Mouse (Mus musculus) hindbrain, embryonic 14.5 days (tissue): Measurements from ENCODE around the gene Psmb3. TPM values are rescaled to one million over a fixed set of nuclear protein-coding genes. Genes with fewer than 3 reads are reported as not detected.
"Not testable (repeated sequence)": the region's sequence is repeated elsewhere in the genome, so short reads cannot be mapped to it uniquely, and the experiment has no call there.

Source experiments
- ATAC-seq: fragments of 200-750 bp; cut with Nextera tagmentation; 2 replicates; pipeline ENCODE4 v1.8.0; 2017; ENCODE audit warnings: moderate number of reproducible peaks, mild to moderate bottlenecking, moderate TSS enrichment, moderate library complexity; ENCODE audit not compliant: low FRiP score
- DNase-seq: peaks from one replicate; pipeline ENCODE4 v3.0.0-alpha.2; 2015; ENCODE audit warnings: low spot score
- H3K27ac ChIP-seq: fragments of 300-500 bp; sonication (generic); 2 replicates; pipeline ENCODE4 v1.5.1; 2014; ENCODE audit warnings: mild to moderate bottlenecking, moderate library complexity
- H3K27me3 ChIP-seq: fragments of 300-500 bp; sonication (generic); 2 replicates; pipeline ENCODE4 v1.6.1; 2014; ENCODE audit warnings: mild to moderate bottlenecking, low read length, mixed read lengths; ENCODE audit not compliant: control insufficient read depth, insufficient read depth
- H3K36me3 ChIP-seq: fragments of 300-500 bp; sonication (generic); replicated peaks from 2 replicates; pipeline ENCODE4 v1.6.1; 2014; ENCODE audit not compliant: control insufficient read depth, insufficient read depth
- H3K4me1 ChIP-seq: fragments of 300-500 bp; sonication (generic); replicated peaks from 2 replicates; pipeline ENCODE4 v1.6.1; 2014; ENCODE audit warnings: antibody characterized with exemption, low read length, mixed read lengths; ENCODE audit not compliant: control insufficient read depth, insufficient read depth
- H3K4me2 ChIP-seq: fragments of 300-500 bp; sonication (generic); replicated peaks from 2 replicates; pipeline ENCODE4 v1.6.1; 2014; ENCODE audit warnings: mild to moderate bottlenecking, moderate library complexity
- H3K4me3 ChIP-seq: fragments of 300-500 bp; sonication (generic); replicated peaks from 2 replicates; pipeline ENCODE4 v1.5.1; 2014; ENCODE audit warnings: mild to moderate bottlenecking, low read length
- H3K9ac ChIP-seq: fragments of 300-500 bp; sonication (generic); 2 replicates; pipeline ENCODE4 v1.6.1; 2014
- H3K9me3 ChIP-seq: fragments of 300-500 bp; sonication (generic); 2 replicates; pipeline ENCODE4 v1.6.1; 2016; ENCODE audit warnings: low read length; ENCODE audit not compliant: control insufficient read depth
- WGBS: fragments of 180-500 bp; shearing (Covaris S2); extraction: QIAGEN DNeasy Blood & Tissue Kit; methylation state at CpG from one replicate; pipeline ENCODE4 v1.1.7; 2014; 5-methylcytosine and 5-hydroxymethylcytosine counted together
- polyA plus RNA-seq: library from polyadenylated mRNA; unstranded; fragments of >200 nt; fragmentation: Nextera tagmentation; extraction: Ambion mirVana; gene quantifications from 2 replicates; pipeline ENCODE4 v1.2.1, GENCODE M21; 2014

The Psmb3 gene
- polyA plus RNA-seq, 1 experiment from 2014 or later = 489 TPM

DNA sequence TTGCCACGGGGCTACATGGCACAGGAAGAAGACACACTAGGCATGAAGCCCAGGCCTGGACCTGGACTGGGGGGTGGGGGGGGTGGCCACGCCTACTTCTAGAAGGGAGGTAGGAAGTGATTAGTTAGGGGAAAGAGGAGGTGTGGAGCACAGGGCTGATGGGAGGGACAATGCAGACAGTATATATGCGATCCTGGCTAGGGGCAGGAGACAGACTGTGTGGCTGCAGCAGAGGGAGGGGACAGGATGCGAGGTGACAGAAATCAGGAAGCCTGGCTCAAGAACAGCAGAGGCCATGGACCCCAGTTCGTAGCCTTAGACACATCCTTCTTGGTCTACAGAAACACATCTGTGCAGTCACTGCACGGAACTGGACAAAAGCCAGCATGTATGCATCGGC is 20.5 kb downstream of the Psmb3 start:
- Histone ChIP-seq H3K4me3 (no peak overlapping the region), H3K36me3 (peaks cover 98% of the 10 kb centered on the region), H3K27ac (no peak overlapping the region), H3K9me3 (no peaks in the 10 kb centered on the region), H3K4me1 (no peaks in the 10 kb centered on the region), H3K9ac (no peak overlapping the region), H3K27me3 (no peaks in the 10 kb centered on the region), H3K4me2 (no peak overlapping the region)
- no peak for ATAC-seq
- no peak for DNase-seq
- 89% methylated on average over 7 of the region's 7 CpGs for WGBS

DNA sequence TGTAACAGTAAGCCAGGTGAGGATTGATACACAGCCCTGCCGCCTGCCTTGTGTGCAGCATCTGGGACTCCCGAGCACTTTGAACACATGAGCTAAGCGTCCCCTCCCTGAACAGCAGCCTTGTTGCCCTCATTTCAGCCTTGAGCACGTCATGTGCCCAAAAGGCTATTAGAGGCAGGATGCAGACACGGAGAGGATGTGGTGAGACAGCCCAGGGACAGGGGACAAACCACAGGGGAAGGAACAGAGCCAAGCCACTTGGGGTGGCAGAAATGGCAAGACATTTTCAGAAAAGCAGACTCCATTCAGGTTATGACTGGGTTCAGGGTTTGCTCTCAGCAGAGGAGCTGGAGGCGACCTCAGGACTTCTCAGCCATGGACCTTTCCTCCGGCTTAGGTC is 25.1 kb downstream of the Psmb3 start:
- ATAC-seq = no peak

DNA sequence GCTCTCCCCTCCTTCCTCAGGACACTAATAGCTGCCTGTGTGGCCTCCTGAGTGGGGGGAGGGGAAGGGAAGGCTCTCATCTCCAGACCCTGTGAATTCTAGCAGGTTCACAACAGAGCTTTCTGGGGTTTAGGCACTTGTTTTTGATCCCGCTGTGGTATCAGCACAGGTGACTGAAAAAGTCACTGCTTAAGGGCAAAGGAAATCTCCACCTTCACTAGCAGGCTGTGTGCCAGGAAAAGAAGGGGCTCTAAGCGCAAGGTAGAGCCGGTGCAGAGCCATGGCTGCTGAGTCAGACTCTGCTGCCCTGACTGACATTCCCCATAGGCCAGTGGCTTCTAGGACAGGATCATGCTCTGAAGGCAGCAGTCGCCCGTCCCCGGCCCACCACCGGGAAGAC is 25.5 kb downstream of the Psmb3 start:
- no peak for DNase-seq
- Histone ChIP-seq H3K9ac (no peak overlapping the region), H3K27me3 (no peaks in the 10 kb centered on the region), H3K4me3 (no peak overlapping the region), H3K4me1 (no peaks in the 10 kb centered on the region), H3K9me3 (no peaks in the 10 kb centered on the region), H3K27ac (no peak overlapping the region), H3K36me3 (peaks cover 82% of the 10 kb centered on the region), H3K4me2 (no peak overlapping the region)
- WGBS = 94% methylated on average over 7 of the region's 7 CpGs
- ATAC-seq = no peak

More for the DNA sequence above, 25.1 kb downstream of the Psmb3 start:
- Histone ChIP-seq H3K36me3 (peaks cover 86% of the 10 kb centered on the region), H3K4me3 (no peak overlapping the region), H3K27ac (no peak overlapping the region), H3K27me3 (no peaks in the 10 kb centered on the region), H3K9me3 (no peaks in the 10 kb centered on the region), H3K4me2 (no peak overlapping the region), H3K4me1 (no peaks in the 10 kb centered on the region), H3K9ac (no peak overlapping the region)
- no peak for DNase-seq
- 89% methylated on average over 7 of the region's 7 CpGs for WGBS

DNA sequence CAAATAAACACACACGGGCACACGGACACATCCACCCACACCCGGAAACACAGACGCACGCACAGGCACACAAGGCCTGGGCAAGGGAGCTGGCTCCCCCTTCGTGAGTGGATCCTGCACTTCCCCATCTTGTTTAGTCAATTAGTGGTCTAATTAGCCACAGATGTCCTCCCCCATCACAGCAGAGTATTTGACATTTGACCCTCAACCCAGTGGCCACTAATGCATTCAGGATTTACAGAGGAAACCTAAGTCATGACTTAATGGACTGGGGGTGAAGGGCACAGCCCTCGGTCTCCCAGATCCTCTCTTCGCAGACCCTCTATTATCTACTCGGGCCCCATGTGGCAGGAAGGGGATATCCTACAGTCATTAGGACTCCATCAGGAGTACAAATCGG is 30.5 kb downstream of the Psmb3 start:
- ATAC-seq (no peak), DNase-seq (no peak)
- H3K27me3 ChIP-seq = no peaks in the 10 kb centered on the region
- H3K4me1 ChIP-seq = no peaks in the 10 kb centered on the region
- no peak overlapping the region for H3K4me3 ChIP-seq
- no peaks in the 10 kb centered on the region for H3K9me3 ChIP-seq
- WGBS = 58% methylated on average over 10 of the region's 10 CpGs
- H3K36me3 ChIP-seq = peaks cover 34% of the 10 kb centered on the region
- H3K27ac ChIP-seq = no peak overlapping the region
- no peak overlapping the region for H3K9ac ChIP-seq
- no peak overlapping the region for H3K4me2 ChIP-seq

DNA sequence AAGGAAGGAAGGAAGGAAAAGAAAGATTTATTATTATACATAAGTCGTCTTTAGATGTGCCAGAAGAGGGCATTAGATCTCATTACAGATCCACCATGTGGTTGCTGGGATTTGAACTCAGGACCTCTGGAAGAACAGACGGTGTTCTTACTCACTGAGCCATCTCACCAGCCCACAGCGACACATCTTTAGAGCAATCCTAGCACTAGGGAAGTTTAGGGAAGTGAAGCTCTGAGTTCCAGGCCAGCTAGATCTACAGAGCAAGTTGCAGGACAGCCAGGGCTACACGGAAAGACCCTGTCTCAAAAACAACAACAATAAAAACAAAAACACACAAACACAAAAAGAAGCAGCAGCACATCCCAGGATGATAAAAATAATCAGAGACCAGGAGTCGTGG is 31.6 kb downstream of the Psmb3 start:
- not testable (repeated sequence) for H3K9ac ChIP-seq, H3K27me3 ChIP-seq, H3K4me1 ChIP-seq, ATAC-seq, DNase-seq, H3K27ac ChIP-seq, H3K4me2 ChIP-seq, H3K9me3 ChIP-seq, H3K4me3 ChIP-seq
- peaks cover 23% of the 10 kb centered on the region for H3K36me3 ChIP-seq
- WGBS = 89% methylated on average over 5 of the region's 5 CpGs

DNA sequence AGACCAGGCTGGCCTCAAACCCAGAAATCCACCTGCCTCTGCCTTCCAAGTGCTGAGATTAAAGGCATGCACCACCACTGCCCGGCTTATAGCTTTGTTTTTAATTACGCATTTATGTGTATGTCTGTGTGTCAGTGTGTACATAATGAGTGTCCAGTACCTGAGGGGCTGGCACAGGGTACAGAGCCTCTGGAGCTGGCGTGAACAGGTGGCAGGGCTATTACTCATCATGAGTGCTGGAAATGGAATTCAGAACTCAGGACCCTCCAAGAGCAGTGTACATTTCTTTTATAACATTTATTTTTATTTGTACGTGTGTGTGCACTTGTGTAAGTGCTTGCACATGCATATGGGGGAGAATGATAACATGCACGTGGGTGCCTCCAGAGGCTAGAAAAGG is 33.4 kb downstream of the Psmb3 start:
- no peak overlapping the region for H3K4me3 ChIP-seq
- H3K27ac ChIP-seq = no peak overlapping the region

DNA sequence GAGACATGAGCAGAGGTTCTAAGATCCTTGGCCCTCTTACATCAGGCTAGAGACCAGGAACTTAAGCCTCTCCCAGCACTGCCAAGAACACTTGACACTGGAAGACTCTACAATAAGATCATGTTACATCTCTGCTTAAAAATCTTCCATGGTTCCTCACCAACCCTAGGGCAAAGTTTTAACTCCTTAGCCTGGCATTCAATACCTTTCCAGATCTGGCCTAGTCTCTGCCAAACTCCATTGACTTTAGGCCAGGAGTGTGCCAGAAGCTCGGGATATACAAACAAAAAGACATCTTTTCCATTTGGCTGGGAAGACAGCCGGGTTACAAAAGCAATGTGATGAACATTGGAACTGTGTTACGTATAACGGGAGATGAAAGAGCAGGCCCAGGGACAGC is 34.4 kb downstream of the Psmb3 start:
- H3K27ac ChIP-seq = no peak overlapping the region
- H3K4me2 ChIP-seq = no peak overlapping the region
- no peak for ATAC-seq
- no peak overlapping the region for H3K4me3 ChIP-seq
- H3K27me3 ChIP-seq = no peaks in the 10 kb centered on the region
- no peaks in the 10 kb centered on the region; the same call in 1 of the 2 replicates for H3K36me3 ChIP-seq
- WGBS = 61% methylated on average over 4 of the region's 4 CpGs
- DNase-seq = no peak
- no peaks in the 10 kb centered on the region for H3K9me3 ChIP-seq
- H3K9ac ChIP-seq = no peak overlapping the region
- H3K4me1 ChIP-seq = peaks cover 20% of the 10 kb centered on the region

More for the DNA sequence above, 33.4 kb downstream of the Psmb3 start:
- Histone ChIP-seq H3K9me3 (no peaks in the 10 kb centered on the region), H3K27me3 (no peaks in the 10 kb centered on the region), H3K4me1 (peaks cover 12% of the 10 kb centered on the region; the same call in 1 of the 2 replicates), H3K9ac (no peak overlapping the region), H3K4me2 (no peak overlapping the region), H3K36me3 (peaks cover 7% of the 10 kb centered on the region)
- 94% methylated on average over 5 of the region's 5 CpGs for WGBS
- no peak for ATAC-seq
- DNase-seq = no peak

DNA sequence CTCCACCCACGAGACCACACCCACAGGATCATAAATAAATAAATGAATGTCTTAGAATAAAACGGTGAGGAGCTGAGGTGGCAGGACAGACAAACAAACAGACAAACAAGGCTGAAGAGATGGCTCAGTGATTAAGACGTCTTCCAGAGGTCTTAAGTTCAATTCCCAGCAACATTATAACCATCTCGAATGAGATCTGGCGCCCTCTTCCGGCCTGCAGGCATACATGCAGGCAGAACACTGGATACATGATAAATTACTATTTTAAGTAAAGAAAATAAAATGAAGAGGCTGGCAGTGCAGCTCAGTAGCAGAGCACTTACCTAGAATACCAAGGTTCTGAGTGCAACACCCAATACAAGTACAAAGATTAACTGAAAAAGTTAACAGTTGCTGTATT is 35.5 kb downstream of the Psmb3 start:
- H3K4me1 ChIP-seq = peaks cover 31% of the 10 kb centered on the region
- H3K9ac ChIP-seq = no peak overlapping the region
- DNase-seq (no peak), ATAC-seq (no peak)
- H3K27me3 ChIP-seq = no peaks in the 10 kb centered on the region
- 66% methylated on average over 6 of the region's 6 CpGs for WGBS
- no peaks in the 10 kb centered on the region for H3K9me3 ChIP-seq
- H3K36me3 ChIP-seq = no peaks in the 10 kb centered on the region
- H3K27ac ChIP-seq = no peak overlapping the region
- H3K4me3 ChIP-seq = no peak overlapping the region
- H3K4me2 ChIP-seq = no peak overlapping the region

DNA sequence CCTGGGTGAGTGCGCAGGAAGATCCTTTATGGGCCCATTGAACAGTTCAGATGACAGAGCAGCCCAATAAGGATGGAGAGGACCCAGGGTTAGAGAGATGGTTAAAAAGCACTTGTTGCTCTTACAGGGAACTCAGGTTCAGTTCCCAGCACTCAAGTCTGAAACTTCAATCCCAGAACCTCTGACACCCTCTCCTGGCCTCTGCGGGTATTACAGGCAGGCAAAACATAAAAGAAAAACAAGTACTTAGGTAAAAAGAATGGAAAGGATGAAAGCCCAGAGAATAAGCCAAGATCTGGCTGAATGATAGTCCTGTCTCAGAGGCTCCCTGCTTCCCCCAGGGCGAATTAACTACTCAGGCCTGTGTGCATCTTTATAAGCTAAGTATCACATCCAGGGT is 36.0 kb downstream of the Psmb3 start:
- no peak overlapping the region for H3K27ac ChIP-seq
- no peak for DNase-seq
- peaks cover 32% of the 10 kb centered on the region for H3K4me1 ChIP-seq
- ATAC-seq = no peak
- H3K9me3 ChIP-seq = no peaks in the 10 kb centered on the region
- no peaks in the 10 kb centered on the region for H3K27me3 ChIP-seq
- H3K4me2 ChIP-seq = no peak overlapping the region
- H3K4me3 ChIP-seq = no peak overlapping the region
- 91% methylated on average over 3 of the region's 3 CpGs for WGBS
- no peak overlapping the region for H3K9ac ChIP-seq
- no peaks in the 10 kb centered on the region for H3K36me3 ChIP-seq

DNA sequence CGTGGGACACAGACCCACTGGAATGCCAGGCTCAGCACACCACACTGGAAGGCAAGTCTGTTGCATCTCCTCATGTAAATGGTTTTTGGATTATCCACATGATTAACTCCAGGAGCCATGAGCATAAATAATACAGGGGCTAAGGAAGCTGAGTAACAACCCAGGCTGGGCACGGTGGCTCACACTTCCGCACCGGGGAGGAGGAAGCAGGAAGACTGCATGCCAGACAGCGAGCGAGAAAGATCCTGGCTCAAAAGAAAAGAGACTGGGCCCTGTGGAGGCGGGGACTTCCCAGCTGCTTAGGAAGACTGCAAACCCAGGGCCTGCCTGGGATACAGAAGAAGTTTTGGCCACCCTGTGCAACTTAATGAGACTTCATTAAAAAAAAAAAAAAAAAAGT is 37.0 kb downstream of the Psmb3 start:
- Histone ChIP-seq H3K4me1 (peaks cover 32% of the 10 kb centered on the region), H3K36me3 (no peaks in the 10 kb centered on the region), H3K27ac (0 out of 2 replicates have a peak overlapping the region, but pooled peaks have one; percentile 14), H3K9ac (no peak overlapping the region), H3K4me2 (no peak overlapping the region), H3K27me3 (no peaks in the 10 kb centered on the region), H3K9me3 (no peaks in the 10 kb centered on the region), H3K4me3 (no peak overlapping the region)
- no peak for ATAC-seq
- WGBS = 45% methylated on average over 7 of the region's 7 CpGs
- DNase-seq = no peak
